Mouse (Mus musculus): ENCODE data around the gene E130218I03Rik.
A peak's percentile ranks its signal among the peaks of the same experiment; 100 is the strongest.

The E130218I03Rik gene

GRCm38 (mm10) chr4:134287575-134288025, 44.1 kb downstream of the E130218I03Rik start, which contains the start of gene Pdik1l:
Gene Pdik1l, minus strand, starts transcription at chr4:134287895.
- peak; percentile 80 for DNase-seq

- peak; percentile 18 for DNase-seq
These were observed 45.2 kb downstream of the E130218I03Rik start for GRCm38 (mm10) chr4:134288397-134289256.

- DNase-seq, result peak; percentile 42
These were observed 48.6 kb downstream of the E130218I03Rik start for GRCm38 (mm10) chr4:134292067-134292466.

GRCm38 (mm10) chr4:134293061-134293691, 49.7 kb downstream of the E130218I03Rik start:
- no peak for DNase-seq

- DNase-seq, result no peak
These were observed 50.3 kb downstream of the E130218I03Rik start for GRCm38 (mm10) chr4:134293692-134294163.

Measured in cerebellum, adult 11-12 months (tissue).